Mouse (Mus musculus): ENCODE data around the gene Hrc. TPM values are rescaled to one million over a fixed set of nuclear protein-coding genes. Genes with fewer than 3 reads are reported as not detected.
A peak's percentile ranks its signal among the peaks of the same experiment; 100 is the strongest.

The Hrc gene
- under 1 TPM; 0.20 to 0.46 TPM for total RNA-seq (2021)

GRCm38 (mm10) chr7:45335056-45335455, at the start of gene Hrc:
Gene Hrc, plus strand, starts transcription at chr7:45335290.
- DNase-seq = no peak

GRCm38 (mm10) chr7:45286486-45286885, 48.6 kb upstream of the Hrc start:
- DNase-seq = no peak

GRCm38 (mm10) chr7:45296626-45297025, 38.5 kb upstream of the Hrc start:
- DNase-seq = no peak

- DNase-seq = no peak
Observed at GRCm38 (mm10) chr7:45297563-45297962, 37.5 kb upstream of the Hrc start.

- peak; percentile 62 to 64 for DNase-seq
Observed at GRCm38 (mm10) chr7:45299752-45300151, 35.3 kb upstream of the Hrc start.

GRCm38 (mm10) chr7:45300270-45300669, 34.8 kb upstream of the Hrc start:
- peak; percentile 66 to 69 for DNase-seq

GRCm38 (mm10) chr7:45302626-45303025, 32.5 kb upstream of the Hrc start:
- DNase-seq = no peak

- DNase-seq = no peak
Observed at GRCm38 (mm10) chr7:45304869-45305268, 30.2 kb upstream of the Hrc start.

GRCm38 (mm10) chr7:45305275-45305674, 29.8 kb upstream of the Hrc start:
- peak; percentile 58 to 67 for DNase-seq

GRCm38 (mm10) chr7:45308551-45309240, 26.4 kb upstream of the Hrc start:
- no peak for DNase-seq

- no peak for DNase-seq
Observed at GRCm38 (mm10) chr7:45309455-45309854, 25.6 kb upstream of the Hrc start.

GRCm38 (mm10) chr7:45312023-45312422, 23.1 kb upstream of the Hrc start:
- no peak for DNase-seq

GRCm38 (mm10) chr7:45312686-45313453, 22.2 kb upstream of the Hrc start:
- no peak for DNase-seq

- no peak for DNase-seq
Observed at GRCm38 (mm10) chr7:45313495-45313894, 21.6 kb upstream of the Hrc start.

GRCm38 (mm10) chr7:45315182-45315701, 19.8 kb upstream of the Hrc start:
- peak in 1 of 2 experiments; percentile 41 for DNase-seq

GRCm38 (mm10) chr7:45316536-45316935, 18.6 kb upstream of the Hrc start:
- no peak for DNase-seq

GRCm38 (mm10) chr7:45322245-45322644, 12.8 kb upstream of the Hrc start:
- DNase-seq = no peak

- no peak for DNase-seq
Observed at GRCm38 (mm10) chr7:45323069-45323468, 12.0 kb upstream of the Hrc start.

- DNase-seq = no peak
Observed at GRCm38 (mm10) chr7:45325800-45326199, 9.3 kb upstream of the Hrc start.

- no peak for DNase-seq
Observed at GRCm38 (mm10) chr7:45328841-45329475, 6.1 kb upstream of the Hrc start.

- DNase-seq = no peak
Observed at GRCm38 (mm10) chr7:45331502-45331901, 3.6 kb upstream of the Hrc start.

GRCm38 (mm10) chr7:45332685-45333425, 2.2 kb upstream of the Hrc start:
- DNase-seq = no peak
